Mouse (Mus musculus) bone marrow macrophage, adult 2 months (primary cell): ENCODE results near the gene Aamp. TPM values are rescaled to one million over a fixed set of nuclear protein-coding genes. Genes with fewer than 3 reads are reported as not detected.

ENCODE experiments used
- H3K27ac ChIP-seq: 2 replicates; pipeline ENCODE4 v1.5.1; 2012; ENCODE audit warnings: low read depth, low read length; ENCODE audit not compliant: insufficient read depth
- H3K4me1 ChIP-seq: 2 replicates; pipeline ENCODE4 v1.6.1; 2012; ENCODE audit warnings: low read length; ENCODE audit not compliant: control insufficient read depth, insufficient read depth
- H3K4me3 ChIP-seq: 2 replicates; pipeline ENCODE4 v1.5.1; 2012; ENCODE audit warnings: mild to moderate bottlenecking, low read length, moderate library complexity; ENCODE audit not compliant: insufficient read depth
- CTCF ChIP-seq: IDR thresholded peaks from 2 replicates; pipeline ENCODE4 v1.5.1; 2012; ENCODE audit warnings: low read depth, mild to moderate bottlenecking, low read length, moderate library complexity
- POLR2A ChIP-seq: IDR thresholded peaks from 2 replicates; pipeline ENCODE4 v1.6.1; 2012; ENCODE audit warnings: mild to moderate bottlenecking, low read depth, low read length, borderline replicate concordance
- polyA plus RNA-seq: library from polyadenylated mRNA; stranded (reverse); fragments of >200 nt; gene quantifications from 2 replicates; pipeline ENCODE4 v1.2.4, GENCODE M21; 2012; ENCODE audit not compliant: missing spikeins, insufficient read depth, insufficient read length

Aamp gene
- polyA plus RNA-seq, 1 experiment: 104 TPM

DNA sequence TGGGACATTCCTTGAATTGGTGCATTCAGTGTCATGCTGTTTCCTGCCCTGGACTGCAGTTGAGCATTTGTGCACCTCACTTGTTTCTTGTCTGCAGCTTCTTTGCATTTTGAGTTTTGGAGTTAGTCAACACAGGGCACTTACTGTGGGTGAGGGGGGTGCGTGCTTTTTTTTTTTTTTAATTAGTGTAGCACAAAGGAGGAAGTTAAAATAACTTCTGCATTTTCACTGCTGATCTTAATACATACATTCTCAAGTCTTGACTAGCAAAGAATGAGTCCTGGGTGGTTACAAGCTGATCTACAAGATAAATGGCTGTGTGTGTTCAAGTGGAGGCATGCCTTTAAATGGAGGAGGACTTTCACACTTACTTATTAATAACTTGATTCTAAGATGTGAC lies 46.4 kb downstream of the Aamp start:
- TF ChIP-seq POLR2A (no peak), CTCF (no peak)
- peak overlapping the region; percentile 89 for H3K4me3 ChIP-seq
- H3K27ac ChIP-seq: peak overlapping the region; percentile 91
- H3K4me1 ChIP-seq: peaks cover 35% of the 10 kb centered on the region

DNA sequence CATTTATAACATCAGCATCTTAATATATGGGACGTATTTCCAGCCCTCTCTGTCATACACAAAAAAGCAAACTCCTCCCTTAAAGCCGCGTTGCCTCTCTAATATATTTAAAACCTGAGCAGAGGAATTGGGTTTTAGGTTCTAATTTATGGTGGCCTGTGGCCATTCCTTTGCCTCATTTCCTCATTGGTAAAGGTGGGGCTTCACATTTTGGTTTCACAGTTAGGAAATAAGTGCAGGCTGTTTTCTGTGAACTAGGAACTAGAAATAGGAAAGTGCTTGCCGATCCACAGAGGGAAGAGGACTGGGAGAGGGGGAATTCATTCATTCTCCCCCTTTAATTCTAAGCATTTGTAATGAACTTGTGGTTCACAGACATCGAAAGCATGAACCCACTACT lies 46.9 kb downstream of the Aamp start:
- no peak for TF ChIP-seq POLR2A
- TF ChIP-seq CTCF: no peak
- peaks cover 32% of the 10 kb centered on the region for H3K4me1 ChIP-seq
- peak overlapping the region; percentile 91 for H3K27ac ChIP-seq
- peak overlapping the region; percentile 89 for H3K4me3 ChIP-seq

DNA sequence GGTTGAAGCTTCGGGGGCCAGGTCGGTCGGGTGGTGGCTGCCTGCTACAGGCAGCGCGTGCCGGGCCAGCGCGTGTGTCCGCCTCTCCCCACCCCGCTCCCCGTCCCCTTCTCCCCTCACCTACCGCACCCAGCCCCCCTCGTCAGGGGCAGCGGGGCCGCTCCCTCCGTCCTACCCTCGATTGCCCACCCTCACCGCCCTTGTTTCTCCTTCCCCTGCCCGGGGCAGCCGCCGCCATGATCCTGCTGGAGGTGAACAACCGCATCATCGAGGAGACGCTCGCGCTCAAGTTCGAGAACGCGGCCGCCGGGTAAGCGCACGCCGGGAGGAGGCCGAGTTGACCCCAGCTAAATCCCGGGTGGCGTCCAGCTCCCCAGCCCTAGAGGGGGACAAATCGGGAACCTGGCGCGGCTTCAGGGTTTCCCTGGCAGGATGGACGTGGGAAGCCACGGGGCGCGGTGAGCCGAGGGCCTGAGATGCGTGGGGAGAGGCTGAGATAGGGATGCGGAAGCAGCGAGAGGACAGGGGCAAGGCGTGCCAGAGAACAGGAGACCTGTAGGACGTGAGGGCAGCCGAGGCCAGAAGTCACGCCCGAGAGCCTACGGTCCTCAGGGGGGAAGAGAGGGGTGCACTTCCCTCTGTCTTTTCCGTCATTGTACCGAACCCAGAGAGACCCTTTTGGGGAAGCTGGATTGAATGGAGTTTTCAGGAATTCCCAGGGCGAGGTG lies 47.8 kb downstream of the Aamp start:
- H3K27ac ChIP-seq: peak overlapping the region; percentile 91
- no peak for TF ChIP-seq CTCF
- TF ChIP-seq POLR2A: no peak
- H3K4me3 ChIP-seq: peak overlapping the region; percentile 89
- H3K4me1 ChIP-seq: peaks cover 26% of the 10 kb centered on the region

DNA sequence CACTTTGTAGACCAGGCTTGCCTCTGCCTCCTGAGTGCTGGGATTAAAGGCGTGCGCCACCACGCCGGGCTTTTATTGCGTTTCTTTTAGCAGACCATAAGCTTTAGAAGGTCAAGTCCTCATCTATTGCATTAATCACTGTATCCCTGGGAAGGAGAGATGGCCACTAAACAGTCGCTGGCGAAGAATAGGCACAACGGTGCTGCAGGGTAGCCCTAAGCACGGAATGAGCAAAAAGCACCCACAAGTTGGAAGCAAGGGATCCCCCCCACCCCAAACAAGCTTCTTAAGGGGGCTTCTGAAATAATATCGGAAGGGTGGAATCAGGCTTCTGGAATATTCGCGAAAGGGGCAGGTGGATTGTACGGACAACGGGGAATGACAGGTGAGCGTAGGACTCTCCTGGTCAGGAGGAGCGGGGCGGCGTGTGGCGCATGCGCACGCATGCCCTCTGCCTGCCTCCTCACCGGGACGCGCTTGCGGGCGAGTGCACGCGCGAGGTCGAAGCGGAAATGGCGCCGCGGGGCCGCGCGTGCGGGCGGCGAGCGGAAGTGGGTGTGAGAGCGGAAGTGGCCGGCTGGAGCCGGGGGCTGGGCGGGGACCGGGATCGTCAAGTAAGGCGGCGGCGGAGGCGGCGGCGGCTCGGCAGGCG lies 48.5 kb downstream of the Aamp start, which contains the start of gene Arpc2:
Gene Arpc2, plus strand, starts transcription at position 147 of the 652 bp plus-strand sequence.
- Histone ChIP-seq H3K4me3 (peak within 1 kb of the TSS; percentile 89), H3K4me1 (peaks cover 24% of the 10 kb centered on the region), H3K27ac (peak within 1 kb of the TSS; percentile 91)
- TF ChIP-seq POLR2A (no peak), CTCF (no peak)

DNA sequence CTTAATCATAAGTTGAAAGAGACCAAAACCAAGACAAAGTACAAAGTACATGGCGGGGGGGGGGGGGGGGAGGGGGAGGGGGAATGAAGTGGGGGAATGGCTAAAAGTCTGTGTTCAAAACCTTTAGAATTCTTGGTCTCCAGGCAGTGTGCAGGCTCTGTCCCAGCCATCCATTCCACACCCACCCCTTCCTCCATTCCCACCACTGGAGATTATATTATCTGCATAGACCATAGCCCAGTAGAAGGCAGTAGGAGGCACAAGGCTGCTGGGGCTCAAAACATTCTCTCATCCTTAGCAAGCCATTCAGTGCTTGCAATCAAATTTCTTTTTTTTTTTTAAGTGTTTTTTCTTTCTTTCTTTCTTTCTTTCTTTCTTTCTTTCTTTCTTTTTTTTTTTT lies 53.5 kb downstream of the Aamp start:
- Histone ChIP-seq H3K4me3 (no peak overlapping the region), H3K27ac (no peak overlapping the region), H3K4me1 (peaks cover 30% of the 10 kb centered on the region)
- no peak for TF ChIP-seq POLR2A
- no peak for TF ChIP-seq CTCF

DNA sequence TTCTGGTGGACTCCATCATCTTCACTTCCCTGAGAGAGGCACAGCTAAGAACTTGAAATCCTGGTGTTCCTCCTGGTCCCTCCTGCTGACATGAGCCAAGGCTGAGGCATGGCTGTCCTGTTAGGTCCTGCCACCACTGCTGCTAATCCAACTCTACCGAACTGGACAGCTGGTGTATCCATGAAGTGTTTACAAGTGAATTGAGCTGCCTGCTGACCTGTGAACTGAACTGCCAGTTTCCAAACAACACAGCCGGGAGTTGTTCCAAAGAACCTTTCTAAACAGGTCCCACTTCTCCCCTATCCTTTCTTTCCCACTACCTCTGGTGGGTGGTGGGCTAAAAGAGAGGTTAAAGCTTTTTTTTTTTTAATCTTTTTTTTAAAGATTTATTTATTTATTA lies 54.6 kb downstream of the Aamp start:
- Histone ChIP-seq H3K4me3 (no peak overlapping the region), H3K27ac (no peak overlapping the region), H3K4me1 (peaks cover 21% of the 10 kb centered on the region)
- TF ChIP-seq CTCF (no peak), POLR2A (no peak)

Other genes with a start within 250 kb of the Aamp start
- gene Tns1, start 160.3 kb downstream of the Aamp start, polyA plus RNA-seq: 32.8 and 35.5 TPM in 2 replicates
- gene Rufy4, start 159.2 kb downstream of the Aamp start, polyA plus RNA-seq: not detected in 2 replicates
- not detected in 2 replicates for gene Cxcr2, start 130.7 kb downstream of the Aamp start, polyA plus RNA-seq
- not detected in 2 replicates for gene Cxcr1, start 90.1 kb downstream of the Aamp start, polyA plus RNA-seq
- gene Arpc2, start 48.7 kb downstream of the Aamp start, polyA plus RNA-seq: 973 and 974 TPM in 2 replicates
- gene Gpbar1, start 6.2 kb downstream of the Aamp start, polyA plus RNA-seq: not detected in 2 replicates
- gene Pnkd, start 192 bp upstream of the Aamp start, polyA plus RNA-seq: 37.6 and 37.8 TPM in 2 replicates
- 73.6 and 74.7 TPM in 2 replicates for gene Tmbim1, start 20.9 kb upstream of the Aamp start, polyA plus RNA-seq
- 0.60 and 0.76 TPM in 2 replicates for gene Catip, start 77.4 kb upstream of the Aamp start, polyA plus RNA-seq
- 539 and 588 TPM in 2 replicates for gene Slc11a1, start 90.5 kb upstream of the Aamp start, polyA plus RNA-seq
- 119 and 123 TPM in 2 replicates for gene Ctdsp1, start 106.8 kb upstream of the Aamp start, polyA plus RNA-seq
- gene Vil1, start 124.6 kb upstream of the Aamp start, polyA plus RNA-seq: not detected in 2 replicates
- gene Cnot9, start 221.3 kb upstream of the Aamp start, polyA plus RNA-seq: 27.2 and 30.0 TPM in 2 replicates